Mouse (Mus musculus) embryonic facial prominence, embryonic 14.5 days (tissue): Measurements from ENCODE around the gene Kdm4d. TPM values are rescaled to one million over a fixed set of nuclear protein-coding genes. Genes with fewer than 3 reads are reported as not detected.

Experiments used
- ATAC-seq: fragments of 200-750 bp; cut with Nextera tagmentation; 2 replicates; pipeline ENCODE4 v1.8.0; 2017; ENCODE audit warnings: low read depth, moderate number of reproducible peaks, moderate TSS enrichment
- DNase-seq: peaks from one replicate; pipeline ENCODE4 v3.0.0-alpha.2; 2015; ENCODE audit warnings: low spot score
- H3K27ac ChIP-seq: fragments of 300-500 bp; sonication (generic); replicated peaks from 2 replicates; pipeline ENCODE4 v1.5.1; 2014; ENCODE audit warnings: low read depth, mild to moderate bottlenecking, low read length, moderate library complexity
- H3K27me3 ChIP-seq: fragments of 300-500 bp; sonication (generic); replicated peaks from 2 replicates; pipeline ENCODE4 v1.6.1; 2014; ENCODE audit warnings: low read length; ENCODE audit not compliant: control insufficient read depth, insufficient read depth
- H3K36me3 ChIP-seq: fragments of 300-500 bp; sonication (generic); 2 replicates; pipeline ENCODE4 v1.6.1; 2014; ENCODE audit warnings: low read length, mixed read lengths; ENCODE audit not compliant: control insufficient read depth, insufficient read depth
- H3K4me1 ChIP-seq: fragments of 300-500 bp; sonication (generic); 2 replicates; pipeline ENCODE4 v1.6.1; 2014; ENCODE audit warnings: antibody characterized with exemption, low read length; ENCODE audit not compliant: control insufficient read depth, insufficient read depth
- H3K4me2 ChIP-seq: fragments of 300-500 bp; sonication (generic); 2 replicates; pipeline ENCODE4 v1.6.1; 2014; ENCODE audit warnings: low read depth, mild to moderate bottlenecking, low read length, moderate library complexity, mixed read lengths
- H3K4me3 ChIP-seq: fragments of 300-500 bp; sonication (generic); 2 replicates; pipeline ENCODE4 v1.5.1; 2014; ENCODE audit warnings: low read depth, mild to moderate bottlenecking, low read length
- H3K9ac ChIP-seq: fragments of 300-500 bp; sonication (generic); 2 replicates; pipeline ENCODE4 v1.6.1; 2014; ENCODE audit warnings: low read depth, mild to moderate bottlenecking, low read length, moderate library complexity, mixed read lengths
- H3K9me3 ChIP-seq: fragments of 300-500 bp; sonication (generic); 2 replicates; pipeline ENCODE4 v1.6.1; 2016; ENCODE audit warnings: low read length; ENCODE audit not compliant: control insufficient read depth
- WGBS: fragments of 180-500 bp; shearing (Covaris S2); extraction: QIAGEN DNeasy Blood & Tissue Kit; methylation state at CpG from one replicate; pipeline ENCODE4 v1.1.7; 2014; 5-methylcytosine and 5-hydroxymethylcytosine counted together
- polyA plus RNA-seq: library from polyadenylated mRNA; unstranded; fragments of >200 nt; fragmentation: Nextera tagmentation; extraction: Ambion mirVana; gene quantifications from 2 replicates; pipeline ENCODE4 v1.2.1, GENCODE M21; 2014

Kdm4d gene
- 0.25 and 1.4 TPM in 2 replicates for polyA plus RNA-seq

DNA sequence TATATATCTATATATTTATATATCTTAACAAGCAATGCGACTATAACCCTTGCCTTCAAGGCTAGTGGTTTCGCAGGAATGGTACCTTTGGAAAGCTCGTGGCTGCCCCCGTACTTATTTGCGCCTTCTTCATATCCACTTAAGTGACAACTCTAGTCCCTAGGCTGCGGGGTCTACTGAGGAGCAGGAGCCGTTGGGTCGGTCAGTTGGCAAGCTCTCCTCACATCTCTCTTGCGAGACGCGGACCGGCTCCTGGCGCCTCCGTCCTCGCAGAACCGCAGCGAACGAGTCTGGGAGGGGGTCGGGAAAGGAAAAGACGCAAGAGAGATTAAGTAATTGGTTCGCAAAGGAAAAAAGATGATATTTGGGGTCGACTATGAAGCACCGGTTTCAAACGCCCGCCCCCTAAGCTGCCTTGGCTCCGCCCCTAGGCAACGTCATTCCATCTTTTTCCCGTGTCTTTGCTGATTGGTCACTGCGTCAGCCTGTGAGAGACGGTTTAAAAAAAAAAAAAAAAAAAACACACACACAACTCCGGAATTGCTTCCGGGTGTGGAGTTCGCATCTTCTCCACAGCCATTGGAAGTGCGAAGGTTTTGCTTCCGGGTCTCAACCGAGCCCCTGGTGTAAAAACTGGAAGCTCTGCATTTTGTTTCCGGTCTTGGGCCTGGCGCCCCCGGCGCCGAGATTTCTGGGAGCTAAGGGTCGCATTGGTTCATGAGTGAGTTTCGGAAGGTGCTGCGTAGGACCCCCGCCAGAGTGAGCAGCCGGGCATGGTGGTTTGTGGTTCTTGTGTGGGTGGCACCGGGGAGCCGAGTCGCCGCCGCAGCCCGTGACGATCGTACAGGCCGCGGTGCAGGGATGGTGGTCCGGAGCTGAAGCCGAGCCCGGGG, at the start of gene Kdm4d, which contains the start of gene Cwc15:
TSS of gene Kdm4d (minus strand) at position 460 of the 893 bp plus-strand sequence.
TSS of gene Cwc15 (plus strand) at position 595 of the 893 bp plus-strand sequence.
- Histone ChIP-seq H3K4me1 (0 out of 2 replicates have a peak, but pooled peaks cover 2% of the 10 kb centered on the region), H3K4me2 (peak within 1 kb of the TSS; percentile 78), H3K9me3 (no peaks in the 10 kb centered on the region), H3K27ac (peak within 1 kb of the TSS; percentile 73), H3K4me3 (peak within 1 kb of the TSS; percentile 77), H3K27me3 (no peaks in the 10 kb centered on the region), H3K36me3 (peaks cover 36% of the 10 kb centered on the region), H3K9ac (peak within 1 kb of the TSS; percentile 84)
- ATAC-seq (peak; percentile 99), DNase-seq (peak; percentile 100)
- under 1% methylated on average over 58 of the region's 59 CpGs for WGBS

DNA sequence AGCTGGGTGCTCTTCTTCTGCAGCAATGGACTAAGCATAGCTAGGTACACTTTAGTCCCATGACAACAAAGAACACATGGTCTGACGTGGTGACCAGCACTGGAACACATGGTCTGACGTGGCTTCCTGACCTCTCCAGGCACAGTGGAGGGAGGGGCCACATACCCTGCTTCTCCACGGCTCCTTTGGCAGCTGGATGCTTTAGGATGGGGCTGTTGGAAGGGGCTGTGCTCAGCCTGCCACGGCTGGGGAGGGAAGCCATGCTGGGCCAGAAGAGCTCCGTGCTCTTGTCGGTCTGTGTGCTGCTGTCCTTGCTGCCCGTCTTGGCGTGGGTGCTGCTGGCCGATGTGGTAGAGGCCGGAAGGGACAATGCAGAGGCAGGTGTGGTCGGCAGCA, 48.1 kb upstream of the Kdm4d start:
- WGBS: 59% methylated on average over 11 of the region's 11 CpGs
- Histone ChIP-seq H3K27me3 (no peaks in the 10 kb centered on the region), H3K27ac (0 out of 2 replicates have a peak overlapping the region, but pooled peaks have one; percentile 36), H3K9me3 (no peaks in the 10 kb centered on the region), H3K9ac (no peak overlapping the region), H3K4me1 (no peaks in the 10 kb centered on the region), H3K4me2 (no peak overlapping the region), H3K4me3 (no peak overlapping the region), H3K36me3 (peaks cover 94% of the 10 kb centered on the region)
- DNase-seq: no peak
- ATAC-seq: no peak

DNA sequence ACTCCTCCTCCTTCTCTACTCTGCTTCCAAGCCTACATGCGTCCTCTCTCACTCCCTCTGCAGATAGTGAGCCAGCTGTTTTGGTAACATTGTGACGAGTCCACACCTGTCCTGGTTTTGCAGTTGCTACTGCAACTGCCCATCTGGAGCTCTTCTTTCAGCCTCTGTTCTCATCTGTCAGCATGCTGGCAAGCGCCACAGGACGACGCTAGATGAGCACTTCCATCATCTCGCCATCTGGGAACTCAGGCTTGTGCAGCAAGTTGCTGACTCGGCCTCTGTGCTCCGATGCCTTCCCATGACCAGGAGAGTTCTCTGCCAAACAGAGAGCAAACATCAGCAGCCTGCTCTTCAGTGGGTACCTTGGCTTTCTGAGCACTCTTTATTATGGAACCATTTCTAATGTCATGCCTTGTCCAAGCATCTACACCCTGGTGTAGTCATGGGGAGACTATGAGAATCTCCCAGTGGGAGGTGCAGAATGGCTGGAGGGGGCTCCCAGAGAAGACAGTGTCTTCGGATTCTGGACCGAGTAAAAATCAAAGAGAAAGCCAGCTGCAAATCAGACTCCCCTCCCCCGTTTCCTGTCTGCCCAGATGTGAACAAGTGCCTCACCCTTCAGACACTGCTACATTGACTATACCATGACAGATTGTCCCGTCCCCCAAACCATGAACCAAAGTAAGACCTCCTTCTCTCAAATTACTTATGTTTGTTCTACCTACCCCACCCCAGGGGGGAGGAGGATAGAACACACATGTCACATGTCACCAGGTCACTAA, 47.5 kb upstream of the Kdm4d start:
- Histone ChIP-seq H3K36me3 (peaks cover 95% of the 10 kb centered on the region), H3K9ac (no peak overlapping the region), H3K27ac (no peak overlapping the region), H3K27me3 (no peaks in the 10 kb centered on the region), H3K9me3 (no peaks in the 10 kb centered on the region), H3K4me2 (no peak overlapping the region), H3K4me1 (no peaks in the 10 kb centered on the region), H3K4me3 (no peak overlapping the region)
- WGBS: 46% methylated on average over 12 of the region's 12 CpGs
- ATAC-seq (peak; percentile 45), DNase-seq (peak; percentile 69)

DNA sequence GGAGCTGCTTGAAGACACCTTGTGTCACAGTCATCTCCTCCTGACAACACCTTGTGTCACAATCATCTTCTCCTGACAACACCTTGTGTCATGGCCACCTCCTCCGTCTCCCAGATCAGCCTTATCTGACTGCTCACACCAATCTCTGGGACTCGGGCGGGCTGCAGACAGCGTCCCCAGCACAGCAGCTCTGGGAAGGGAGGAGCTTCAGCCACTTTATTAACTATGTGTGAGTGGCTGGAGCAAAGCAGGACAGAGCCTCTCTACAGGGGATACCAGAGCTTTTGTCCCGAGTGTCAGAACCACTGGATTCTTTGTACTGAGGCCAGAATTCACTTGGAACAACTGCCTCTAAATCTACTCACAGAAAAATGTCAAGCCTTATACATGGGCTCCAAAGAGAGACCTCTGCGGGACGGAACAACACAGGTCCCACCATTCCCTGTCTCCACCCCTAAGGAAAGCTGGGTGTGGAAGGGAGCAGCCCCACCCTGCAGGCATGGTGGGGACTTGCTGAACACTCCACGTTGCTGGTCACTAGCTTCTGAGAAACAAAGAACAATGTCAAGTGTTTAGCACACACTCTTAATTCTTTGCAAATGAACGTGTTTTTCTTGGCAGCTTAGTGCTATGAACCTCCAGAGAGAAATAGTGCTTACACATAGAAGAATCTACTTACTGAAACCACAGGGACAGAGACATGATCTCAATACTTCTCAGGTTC, 43.9 kb upstream of the Kdm4d start:
- no peaks in the 10 kb centered on the region for H3K27me3 ChIP-seq
- H3K4me2 ChIP-seq: no peak overlapping the region
- peak; percentile 38; the same call in 1 of the 2 replicates for ATAC-seq
- no peak overlapping the region for H3K9ac ChIP-seq
- H3K27ac ChIP-seq: peak overlapping the region; percentile 12; the same call in 1 of the 2 replicates
- no peaks in the 10 kb centered on the region for H3K4me1 ChIP-seq
- peaks cover 87% of the 10 kb centered on the region for H3K36me3 ChIP-seq
- H3K4me3 ChIP-seq: no peak overlapping the region
- peak; percentile 36 for DNase-seq
- H3K9me3 ChIP-seq: no peaks in the 10 kb centered on the region
- 71% methylated on average over 9 of the region's 9 CpGs for WGBS

DNA sequence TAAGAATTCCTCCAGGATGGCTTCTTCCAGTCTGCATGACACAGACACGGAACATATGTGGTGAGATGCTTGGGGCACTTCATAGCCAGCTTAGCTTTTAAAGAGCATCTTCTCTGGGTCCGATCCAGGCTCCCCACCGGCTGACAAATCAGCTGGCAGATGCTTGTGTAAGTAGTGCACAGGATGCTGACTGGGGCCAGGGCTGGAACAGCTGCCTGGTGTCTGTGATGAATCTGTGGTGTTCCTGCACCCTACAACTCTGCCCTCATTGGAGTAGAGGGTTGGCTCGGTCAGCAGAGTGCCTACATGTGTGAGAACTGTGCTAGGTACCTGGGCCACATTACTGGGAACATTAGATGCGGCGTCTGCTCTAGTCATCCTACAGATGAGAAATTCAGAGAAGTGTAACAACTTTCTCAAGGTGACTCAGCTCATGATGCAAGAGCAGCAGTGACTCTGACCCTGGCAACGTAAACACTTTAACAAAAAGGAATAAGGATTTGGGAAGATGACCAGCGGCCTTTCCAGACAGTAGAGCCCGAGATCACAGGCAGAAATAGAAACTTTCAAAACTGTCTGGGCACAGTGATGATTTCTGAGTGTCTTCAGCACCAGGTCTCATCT, 34.7 kb upstream of the Kdm4d start:
- ATAC-seq (no peak), DNase-seq (no peak)
- H3K4me1 ChIP-seq: no peaks in the 10 kb centered on the region
- H3K9ac ChIP-seq: no peak overlapping the region
- H3K27ac ChIP-seq: no peak overlapping the region
- H3K27me3 ChIP-seq: no peaks in the 10 kb centered on the region
- H3K36me3 ChIP-seq: peaks cover 11% of the 10 kb centered on the region
- no peak overlapping the region for H3K4me3 ChIP-seq
- WGBS: 78% methylated on average over 9 of the region's 9 CpGs
- H3K9me3 ChIP-seq: no peaks in the 10 kb centered on the region
- H3K4me2 ChIP-seq: no peak overlapping the region

DNA sequence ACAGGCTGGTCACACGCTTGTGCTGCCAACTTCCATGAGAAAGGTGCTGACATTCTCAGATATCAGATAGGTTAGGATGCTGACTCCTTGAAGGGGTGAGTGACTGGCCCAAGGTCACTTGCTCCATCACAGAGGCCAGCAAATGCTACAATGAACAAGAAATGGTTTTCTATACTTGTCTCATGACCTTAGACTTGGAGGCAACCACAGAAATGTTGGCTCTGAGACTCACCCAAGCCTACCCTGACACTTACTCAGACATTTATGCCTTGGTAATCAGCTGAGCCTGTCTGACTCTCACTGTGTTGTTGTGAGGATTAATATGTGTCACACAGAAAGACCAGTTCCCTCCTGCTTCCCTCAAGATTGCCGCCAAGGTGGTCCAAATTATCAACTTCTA, 33.4 kb upstream of the Kdm4d start:
- no peak overlapping the region for H3K9ac ChIP-seq
- no peaks in the 10 kb centered on the region for H3K4me1 ChIP-seq
- no peak overlapping the region for H3K4me3 ChIP-seq
- ATAC-seq (no peak), DNase-seq (no peak)
- H3K9me3 ChIP-seq: no peaks in the 10 kb centered on the region
- 79% methylated on average over 2 of the region's 2 CpGs for WGBS
- no peak overlapping the region for H3K27ac ChIP-seq
- peaks cover under 1% of the 10 kb centered on the region for H3K36me3 ChIP-seq
- no peaks in the 10 kb centered on the region for H3K27me3 ChIP-seq
- no peak overlapping the region for H3K4me2 ChIP-seq

DNA sequence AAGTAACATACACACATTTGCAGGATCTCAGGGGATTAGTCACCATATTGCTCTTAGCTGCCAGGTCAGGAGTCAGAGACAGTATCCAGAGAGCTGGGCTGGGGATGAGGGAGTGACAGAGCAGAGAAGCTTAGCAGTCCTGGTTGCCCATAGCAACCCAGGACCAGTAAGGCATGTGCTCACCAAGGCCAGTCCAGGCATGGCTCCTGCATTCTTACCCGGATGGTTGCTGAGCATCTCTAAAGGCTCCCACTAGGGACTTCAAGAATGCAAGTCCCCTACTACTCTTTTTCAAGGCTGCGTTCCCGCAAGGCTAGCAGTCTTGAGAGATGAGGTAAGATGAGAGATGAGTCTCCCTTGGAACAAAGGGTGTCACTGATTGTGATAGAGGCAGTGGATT, 32.0 kb upstream of the Kdm4d start:
- no peaks in the 10 kb centered on the region for H3K4me1 ChIP-seq

DNA sequence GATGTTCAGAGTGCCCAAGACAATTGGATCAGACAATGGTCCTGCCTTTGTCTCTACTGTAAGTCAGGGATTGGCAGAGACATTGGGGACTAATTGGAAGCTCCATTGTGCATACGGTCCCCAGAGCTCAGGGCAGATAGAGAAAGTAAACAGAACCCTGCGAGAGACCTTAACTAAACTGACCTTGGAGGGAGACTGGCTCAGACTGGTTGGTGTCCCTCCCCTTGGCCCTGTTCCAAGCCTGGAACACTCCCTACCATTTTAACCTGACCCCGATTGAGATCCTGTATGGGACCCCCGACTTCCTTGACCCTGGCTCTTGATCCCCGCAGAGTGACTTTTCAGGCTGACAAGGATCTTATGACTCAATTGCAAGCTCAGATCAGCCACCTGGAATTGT, 29.7 kb upstream of the Kdm4d start:
- Histone ChIP-seq H3K27ac (no peak overlapping the region), H3K9ac (no peak overlapping the region), H3K36me3 (no peaks in the 10 kb centered on the region), H3K9me3 (no peaks in the 10 kb centered on the region), H3K4me1 (no peaks in the 10 kb centered on the region), H3K4me3 (no peak overlapping the region), H3K4me2 (no peak overlapping the region), H3K27me3 (no peaks in the 10 kb centered on the region)
- ATAC-seq (no peak), DNase-seq (no peak)
- WGBS: 71% methylated on average over 5 of the region's 5 CpGs

More for the DNA sequence above, 32.0 kb upstream of the Kdm4d start:
- no peak overlapping the region for H3K4me2 ChIP-seq
- H3K4me3 ChIP-seq: no peak overlapping the region
- ATAC-seq (peak; percentile 33; the same call in 1 of the 2 replicates), DNase-seq (no peak)
- no peak overlapping the region for H3K27ac ChIP-seq
- H3K9me3 ChIP-seq: no peaks in the 10 kb centered on the region
- H3K36me3 ChIP-seq: no peaks in the 10 kb centered on the region
- no peak overlapping the region for H3K9ac ChIP-seq
- no peaks in the 10 kb centered on the region for H3K27me3 ChIP-seq
- WGBS: 47% methylated on average over 3 of the region's 3 CpGs
